Mouse (Mus musculus): ENCODE results near the gene Pigq.

- TF ChIP-seq CTCF (IDR thresholded peaks at IDR 0.05; ENCODE audit: control insufficient read depth, insufficient read depth, insufficient replicate concordance, low read depth, low read length) (no peak), POLR2A (IDR thresholded peaks at IDR 0.05; ENCODE audit: control insufficient read depth, low read depth, low read length) (no peak)
Observed at GRCm38 (mm10) chr17:25883268-25883667, 61.5 kb downstream of the Pigq start.
